Mouse (Mus musculus): ENCODE measurements at regions not wholly inside any gene's neighbourhood (a gene's known extent, or its start where the extent isn't known, plus 50 kb on each side); places are given as distances from the start of the nearest gene placed in this dataset.

- in situ Hi-C loops (cut with MboI; ENCODE audit: low pct_ligation_motif_present, low pct_unique_long_range_greater_than_20kb, low sequenced_read_pairs), result no loop called here
- dilution Hi-C loops (cut with MboI; ENCODE audit: extremely low pct_ligation_motif_present, extremely low pct_unique_long_range_greater_than_20kb, low sequenced_read_pairs), result no loop called here
- peak; percentile 59; the same call in 1 of the 2 replicates for TF ChIP-seq EP300 (IDR thresholded peaks at IDR 0.05; ENCODE audit: low read length)
- TF ChIP-seq HCFC1 (IDR thresholded peaks at IDR 0.05; ENCODE audit: low read depth, low read length), result no peak
- TF ChIP-seq JUND (conservative IDR thresholded peaks at IDR 0.05; ENCODE audit: low read depth, low read length), result peak; percentile 64; the same call in 1 of the 2 replicates
- peak; percentile 38; the same call in 1 of the 2 replicates for TF ChIP-seq ETS1 (conservative IDR thresholded peaks at IDR 0.05; ENCODE audit: low read depth, low read length)
- TF ChIP-seq TBP (conservative IDR thresholded peaks at IDR 0.05; ENCODE audit: low read depth, low read length), result 0 out of 2 replicates have a peak, but pooled peaks have one; percentile 35
- peak; percentile 31; the same call in 1 of the 2 replicates for TF ChIP-seq BHLHE40 (IDR thresholded peaks at IDR 0.05; ENCODE audit: low read depth, low read length)
- TF ChIP-seq CHD2 (IDR thresholded peaks at IDR 0.05; ENCODE audit: low read length), result no peak
- TF ChIP-seq ZMIZ1 (IDR thresholded peaks at IDR 0.05; ENCODE audit: low read depth, low read length), result no peak
- peak; percentile 47; the same call in 1 of the 2 replicates for TF ChIP-seq MXI1 (IDR thresholded peaks at IDR 0.05; ENCODE audit: low read depth, low read length)
- TF ChIP-seq IRF4 (IDR thresholded peaks at IDR 0.05; ENCODE audit: low read depth, low read length), result peak; percentile 75
- no peak for TF ChIP-seq CTCF (conservative IDR thresholded peaks at IDR 0.05 in 1 of 2, IDR thresholded peaks at IDR 0.05 in 1 of 2; ENCODE audit: low read depth in 2 of 2, low read length in 2 of 2)
- no peak for TF ChIP-seq PAX5 (IDR thresholded peaks at IDR 0.05; ENCODE audit: low read length)
- 0 out of 2 replicates have a peak, but pooled peaks have one; percentile 3 for TF ChIP-seq SIN3A (IDR thresholded peaks at IDR 0.05; ENCODE audit: low read length)
- peak; percentile 48; the same call in 1 of the 2 replicates for TF ChIP-seq JUN (IDR thresholded peaks at IDR 0.05; ENCODE audit: insufficient read depth, low read depth, low read length)
- TF ChIP-seq ZKSCAN1 (IDR thresholded peaks at IDR 0.05; ENCODE audit: borderline replicate concordance, low read depth, low read length), result no peak
- no peak for TF ChIP-seq SMC3 (IDR thresholded peaks at IDR 0.05; ENCODE audit: low read depth, low read length)
- Histone ChIP-seq H3K79me2 (replicated peaks; ENCODE audit: control insufficient read depth, extremely low read depth, insufficient read depth, poor library complexity, severe bottlenecking) (peaks cover 6% of the 10 kb centered on the region), H3K4me3 (replicated peaks in 1 of 3; ENCODE audit: low read depth in 2 of 3, low read length in 2 of 3, poor library complexity in 1 of 3) (peak overlapping the region in 2 of 3 experiments; percentile 22 to 32), H3K27me3 (replicated peaks) (no peaks in the 10 kb centered on the region), H3K9ac (ENCODE audit: insufficient read depth, low read depth) (peak overlapping the region; percentile 27), H3K9me3 (replicated peaks; ENCODE audit: low read length) (no peaks in the 10 kb centered on the region), H3K4me1 (ENCODE audit: control insufficient read depth in 1 of 2, insufficient read depth in 2 of 2) (peaks cover 30 to 89% of the 10 kb centered on the region in 2 experiments), H3K36me3 (replicated peaks in 1 of 2; ENCODE audit: control insufficient read depth in 1 of 2, insufficient read depth in 1 of 2, low read length in 1 of 2) (peaks cover 0 to 2% of the 10 kb centered on the region in 2 experiments), H3K4me2 (ENCODE audit: insufficient read depth, low read depth, poor library complexity, severe bottlenecking) (peak overlapping the region; percentile 69), H3K27ac (ENCODE audit: insufficient read depth, low read depth) (peak overlapping the region; percentile 35; the same call in 1 of the 2 replicates)
- no peak for DNase-seq (ENCODE audit: extremely low read depth)
These were observed 211.5 kb upstream of the Spdye4c start for GRCm38 (mm10) chr2:128379554-128379953.

- Histone ChIP-seq H3K36me3 (replicated peaks in 1 of 2; ENCODE audit: control insufficient read depth in 1 of 2, insufficient read depth in 1 of 2, low read length in 1 of 2) (peaks cover 0 to 7% of the 10 kb centered on the region in 2 experiments), H3K4me2 (ENCODE audit: insufficient read depth, low read depth, poor library complexity, severe bottlenecking) (peak overlapping the region; percentile 69), H3K4me1 (ENCODE audit: control insufficient read depth in 1 of 2, insufficient read depth in 2 of 2) (peaks cover 25 to 79% of the 10 kb centered on the region in 2 experiments), H3K27ac (ENCODE audit: insufficient read depth, low read depth) (peak overlapping the region; percentile 31), H3K9me3 (replicated peaks; ENCODE audit: low read length) (no peaks in the 10 kb centered on the region), H3K27me3 (replicated peaks) (no peaks in the 10 kb centered on the region), H3K79me2 (replicated peaks; ENCODE audit: control insufficient read depth, extremely low read depth, insufficient read depth, poor library complexity, severe bottlenecking) (peaks cover 6% of the 10 kb centered on the region), H3K9ac (ENCODE audit: insufficient read depth, low read depth) (peak overlapping the region; percentile 27; the same call in 1 of the 2 replicates), H3K4me3 (replicated peaks in 1 of 3; ENCODE audit: low read depth in 2 of 3, low read length in 2 of 3, poor library complexity in 1 of 3) (peak overlapping the region in 1 of 3 experiments; percentile 4)
- dilution Hi-C loops (cut with MboI; ENCODE audit: extremely low pct_ligation_motif_present, extremely low pct_unique_long_range_greater_than_20kb, low sequenced_read_pairs), result no loop called here
- in situ Hi-C loops (cut with MboI; ENCODE audit: low pct_ligation_motif_present, low pct_unique_long_range_greater_than_20kb, low sequenced_read_pairs), result no loop called here
- DNase-seq (ENCODE audit: extremely low read depth), result peak; percentile 60
- no peak for TF ChIP-seq SIN3A (IDR thresholded peaks at IDR 0.05; ENCODE audit: low read length)
- TF ChIP-seq RCOR1 (conservative IDR thresholded peaks at IDR 0.05; ENCODE audit: low read depth, low read length), result no peak
- TF ChIP-seq MAFK (IDR thresholded peaks at IDR 0.05; ENCODE audit: insufficient replicate concordance, low read length), result 0 out of 2 replicates have a peak, but pooled peaks have one; percentile 13
- peak; percentile 62; the same call in 1 of the 2 replicates for TF ChIP-seq MEF2A (IDR thresholded peaks at IDR 0.05; ENCODE audit: borderline replicate concordance, low read depth, low read length)
- TF ChIP-seq JUND (conservative IDR thresholded peaks at IDR 0.05; ENCODE audit: low read depth, low read length), result 0 out of 2 replicates have a peak, but pooled peaks have one; percentile 4
- peak; percentile 46; the same call in 1 of the 2 replicates for TF ChIP-seq MYC (IDR thresholded peaks at IDR 0.05; ENCODE audit: low read depth, low read length)
- TF ChIP-seq TBP (conservative IDR thresholded peaks at IDR 0.05; ENCODE audit: low read depth, low read length), result no peak
- TF ChIP-seq ZMIZ1 (IDR thresholded peaks at IDR 0.05; ENCODE audit: low read depth, low read length), result no peak
- no peak for TF ChIP-seq NRF1 (IDR thresholded peaks at IDR 0.05; ENCODE audit: low read depth, low read length)
- no peak for TF ChIP-seq ZKSCAN1 (IDR thresholded peaks at IDR 0.05; ENCODE audit: borderline replicate concordance, low read depth, low read length)
- no peak; the same call in 1 of the 2 replicates for TF ChIP-seq SMC3 (IDR thresholded peaks at IDR 0.05; ENCODE audit: low read depth, low read length)
- TF ChIP-seq CHD2 (IDR thresholded peaks at IDR 0.05; ENCODE audit: low read length), result 0 out of 2 replicates have a peak, but pooled peaks have one; percentile 23
- 0 out of 2 replicates have a peak, but pooled peaks have one; percentile 52 for TF ChIP-seq UBTF (IDR thresholded peaks at IDR 0.05; ENCODE audit: low read depth, low read length)
- TF ChIP-seq JUN (IDR thresholded peaks at IDR 0.05; ENCODE audit: insufficient read depth, low read depth, low read length), result no peak
- no peak for TF ChIP-seq USF1 (IDR thresholded peaks at IDR 0.05; ENCODE audit: low read depth, low read length)
- peak; percentile 49; the same call in 1 of the 2 replicates for TF ChIP-seq ETS1 (conservative IDR thresholded peaks at IDR 0.05; ENCODE audit: low read depth, low read length)
- TF ChIP-seq EP300 (IDR thresholded peaks at IDR 0.05; ENCODE audit: low read length), result no peak
- no peak for TF ChIP-seq KAT2A (IDR thresholded peaks at IDR 0.05; ENCODE audit: insufficient replicate concordance, low read length)
- no peak for TF ChIP-seq GABPA (IDR thresholded peaks at IDR 0.05; ENCODE audit: insufficient replicate concordance, low read depth, low read length)
- TF ChIP-seq MXI1 (IDR thresholded peaks at IDR 0.05; ENCODE audit: low read depth, low read length), result peak; percentile 67
- no peak for TF ChIP-seq HCFC1 (IDR thresholded peaks at IDR 0.05; ENCODE audit: low read depth, low read length)
- peak; percentile 60 for TF ChIP-seq BHLHE40 (IDR thresholded peaks at IDR 0.05; ENCODE audit: low read depth, low read length)
- TF ChIP-seq E2F4 (IDR thresholded peaks at IDR 0.05; ENCODE audit: insufficient replicate concordance, low read depth, low read length), result no peak
- peak; percentile 40; the same call in 1 of the 2 replicates for TF ChIP-seq IRF4 (IDR thresholded peaks at IDR 0.05; ENCODE audit: low read depth, low read length)
- TF ChIP-seq ZNF384 (IDR thresholded peaks at IDR 0.05; ENCODE audit: low read depth, low read length), result peak; percentile 71
These were observed 210.4 kb upstream of the Spdye4c start for GRCm38 (mm10) chr2:128380581-128380980.

Data from CH12.LX (cell line).